Mouse (Mus musculus): ENCODE data around the gene Twf2. TPM values are rescaled to one million over a fixed set of nuclear protein-coding genes. Genes with fewer than 3 reads are reported as not detected.
"Not testable (repeated sequence)": the region's sequence is repeated elsewhere in the genome, so short reads cannot be mapped to it uniquely, and the experiment has no call there.

Twf2 gene
- total RNA-seq (2021), result 100 to 1,000 TPM; 204 to 208 TPM
- long read RNA-seq, experiment 1, transcript Twf2-204 (8 exons, 1,508 nt), result major isoform, 71 of 82 reads
- long read RNA-seq, experiment 1, partial matches to known transcripts, result 3 of 82 reads
- long read RNA-seq, experiment 1, other reads (novel, unspliced or antisense), result 4 of 82 reads
- long read RNA-seq, experiment 2, transcript Twf2-204 (8 exons, 1,508 nt), result major isoform, 94 of 107 reads
- long read RNA-seq, experiment 2, partial matches to known transcripts, result 2 of 107 reads
- long read RNA-seq, experiment 2, other reads (novel, unspliced or antisense), result 6 of 107 reads

GRCm38 (mm10) chr9:106202819-106203636 lies at the start of gene Twf2:
TSS of gene Twf2 (plus strand) at chr9:106203108.
- DNase-seq (ENCODE audit: low spot score), result peak; percentile 90

- DNase-seq (ENCODE audit: low spot score), result no peak
Measured at GRCm38 (mm10) chr9:106154106-106154505, 48.8 kb upstream of the Twf2 start.

- DNase-seq (ENCODE audit: low spot score), result peak; percentile 25
Measured at GRCm38 (mm10) chr9:106156419-106156818, 46.5 kb upstream of the Twf2 start.

GRCm38 (mm10) chr9:106156921-106157622 lies 45.8 kb upstream of the Twf2 start:
- no peak for DNase-seq (ENCODE audit: low spot score)

- no peak for DNase-seq (ENCODE audit: low spot score)
Measured at GRCm38 (mm10) chr9:106157623-106157925, 45.3 kb upstream of the Twf2 start.

GRCm38 (mm10) chr9:106158037-106158491 lies 44.8 kb upstream of the Twf2 start, which contains the start of gene Glyctk:
TSS of gene Glyctk (minus strand) at chr9:106158138.
- DNase-seq (ENCODE audit: low spot score), result no peak

- no peak for DNase-seq (ENCODE audit: low spot score)
Measured at GRCm38 (mm10) chr9:106159237-106159636, 43.7 kb upstream of the Twf2 start.

GRCm38 (mm10) chr9:106159784-106160301 lies 43.1 kb upstream of the Twf2 start:
- peak; percentile 97 for DNase-seq (ENCODE audit: low spot score)

GRCm38 (mm10) chr9:106160426-106160825 lies 42.5 kb upstream of the Twf2 start:
- DNase-seq (ENCODE audit: low spot score), result no peak

GRCm38 (mm10) chr9:106166709-106167108 lies 36.2 kb upstream of the Twf2 start:
- DNase-seq (ENCODE audit: low spot score), result no peak

- no peak for DNase-seq (ENCODE audit: low spot score)
Measured at GRCm38 (mm10) chr9:106167241-106167640, 35.7 kb upstream of the Twf2 start.

- no peak for DNase-seq (ENCODE audit: low spot score)
Measured at GRCm38 (mm10) chr9:106167703-106168102, 35.2 kb upstream of the Twf2 start.

- not testable (repeated sequence) for DNase-seq (ENCODE audit: low spot score)
Measured at GRCm38 (mm10) chr9:106169006-106169405, 33.9 kb upstream of the Twf2 start.

GRCm38 (mm10) chr9:106169917-106170316 lies 33.0 kb upstream of the Twf2 start:
- no peak for DNase-seq (ENCODE audit: low spot score)

GRCm38 (mm10) chr9:106170556-106171345 lies 32.2 kb upstream of the Twf2 start, which contains the start of gene Wdr82:
TSS of gene Wdr82 (plus strand) at chr9:106170928.
- peak; percentile 89 for DNase-seq (ENCODE audit: low spot score)

- DNase-seq (ENCODE audit: low spot score), result peak; percentile 59
Measured at GRCm38 (mm10) chr9:106171346-106172158, 31.4 kb upstream of the Twf2 start.

- no peak for DNase-seq (ENCODE audit: low spot score)
Measured at GRCm38 (mm10) chr9:106172527-106172926, 30.4 kb upstream of the Twf2 start.

- no peak for DNase-seq (ENCODE audit: low spot score)
Measured at GRCm38 (mm10) chr9:106173363-106173762, 29.5 kb upstream of the Twf2 start.

GRCm38 (mm10) chr9:106175552-106176200 lies 27.2 kb upstream of the Twf2 start:
- DNase-seq (ENCODE audit: low spot score), result no peak

All from gastrocnemius, adult 18-20 months (tissue).